Mouse (Mus musculus) liver, adult 2 months (tissue): ENCODE measurements around the gene C2cd4a.

Experiments used
- CTCF ChIP-seq: fragments of 200-500 bp; IDR thresholded peaks from 2 replicates; pipeline ENCODE4 v1.5.1; 2011; ENCODE audit warnings: low read depth, low read length, control low read depth
- POLR2A ChIP-seq: fragments of 200-500 bp; IDR thresholded peaks from 2 replicates; pipeline ENCODE4 v1.6.1; 2011; ENCODE audit warnings: low read length, control low read depth; ENCODE audit not compliant: insufficient read depth; ENCODE audit errors: extremely low read depth

DNA sequence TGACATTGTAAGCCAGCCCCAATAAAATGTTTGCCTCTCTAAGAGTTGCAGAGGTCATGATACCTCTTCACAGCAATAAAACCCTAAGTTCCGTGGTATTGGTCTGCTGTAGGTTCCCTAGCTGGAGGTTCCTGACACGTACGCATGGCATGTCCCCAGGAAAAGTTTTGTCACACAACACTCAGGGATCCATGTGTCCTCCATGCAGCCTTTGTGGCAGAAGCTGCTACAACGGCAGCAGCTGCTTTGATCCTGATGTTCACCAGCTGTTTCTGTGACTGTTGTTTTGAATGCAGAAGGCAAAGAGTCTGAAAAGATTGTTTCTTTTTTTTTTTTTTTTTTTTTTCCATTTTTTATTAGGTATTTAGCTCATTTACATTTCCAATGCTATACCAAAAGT, 19.0 kb downstream of the C2cd4a start:
- no peak for TF ChIP-seq CTCF
- TF ChIP-seq POLR2A: no peak
